Mouse (Mus musculus) bone marrow macrophage, adult 2 months (primary cell): Measurements from ENCODE around the gene Hist1h4d.

ENCODE experiments used
- CTCF ChIP-seq: IDR thresholded peaks from 2 replicates; pipeline ENCODE4 v1.5.1; 2012; ENCODE audit warnings: low read depth, mild to moderate bottlenecking, low read length, moderate library complexity
- POLR2A ChIP-seq: IDR thresholded peaks from 2 replicates; pipeline ENCODE4 v1.6.1; 2012; ENCODE audit warnings: mild to moderate bottlenecking, low read depth, low read length, borderline replicate concordance

DNA sequence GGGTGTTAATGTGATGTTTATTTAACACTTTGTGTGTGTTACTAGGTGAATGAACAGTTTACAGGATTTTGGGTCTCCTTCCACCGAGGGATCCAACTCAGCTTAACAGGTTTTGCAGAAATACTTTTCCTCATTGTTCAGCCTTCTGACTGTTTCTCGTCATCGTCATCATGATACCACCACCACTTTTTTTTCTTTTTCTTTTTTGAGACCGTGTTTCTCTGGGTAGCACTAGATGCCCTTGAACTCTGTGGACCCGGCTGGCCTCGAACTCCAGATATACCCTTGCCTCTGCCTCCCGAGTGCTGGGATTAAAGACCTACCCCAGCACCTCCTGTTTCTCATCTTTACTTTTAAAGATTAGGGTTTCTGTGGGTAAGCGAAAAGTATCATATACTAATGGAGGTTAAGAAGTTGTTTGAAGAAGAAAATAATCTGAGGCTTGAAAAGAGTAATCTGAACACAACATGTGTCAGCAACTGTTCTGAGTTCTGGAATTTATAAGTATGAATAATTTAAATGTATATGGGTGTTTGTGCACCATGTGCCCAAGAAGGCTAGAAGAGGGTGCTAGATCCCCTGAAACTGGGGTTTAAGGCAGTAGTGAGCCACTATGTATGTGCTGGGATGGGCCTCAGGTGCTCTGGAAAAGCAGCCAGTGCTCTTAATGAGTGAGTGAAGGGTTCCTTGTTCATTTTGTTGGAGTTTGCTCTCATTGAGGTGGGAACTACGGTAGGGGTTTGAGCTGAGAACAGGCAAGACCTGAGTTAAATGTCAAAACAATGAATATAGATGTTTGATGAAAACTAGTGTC is 48.9 kb upstream of the Hist1h4d start:
- TF ChIP-seq CTCF (no peak), POLR2A (no peak)
